Mouse (Mus musculus): ENCODE measurements at regions not wholly inside any gene's neighbourhood (a gene's known extent, or its start where the extent isn't known, plus 50 kb on each side); places are given as distances from the start of the nearest gene placed in this dataset.
A peak's percentile ranks its signal among the peaks of the same experiment; 100 is the strongest.

DNA sequence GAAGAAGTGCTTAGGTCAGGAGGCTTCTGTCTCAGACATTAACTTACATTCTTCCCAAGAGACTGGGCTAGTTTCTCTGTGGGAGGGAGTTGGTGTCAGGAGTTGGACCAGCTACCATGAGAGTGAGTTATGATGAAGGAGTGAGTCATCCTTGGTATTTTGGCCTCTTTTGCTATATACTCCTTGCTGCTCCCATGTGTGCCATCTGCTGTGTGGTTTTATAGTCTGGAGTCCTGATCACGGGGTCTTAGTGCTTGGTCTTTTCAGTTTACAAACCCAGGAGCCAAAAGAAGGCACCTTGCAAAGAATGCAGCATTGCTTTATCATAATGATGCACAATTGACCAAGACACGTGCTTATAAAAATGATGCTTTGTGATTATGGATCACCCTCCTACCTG, 56.6 kb downstream of the Zfp503 start:
- no peak for ATAC-seq (ENCODE audit: low FRiP score, low read depth)

DNA sequence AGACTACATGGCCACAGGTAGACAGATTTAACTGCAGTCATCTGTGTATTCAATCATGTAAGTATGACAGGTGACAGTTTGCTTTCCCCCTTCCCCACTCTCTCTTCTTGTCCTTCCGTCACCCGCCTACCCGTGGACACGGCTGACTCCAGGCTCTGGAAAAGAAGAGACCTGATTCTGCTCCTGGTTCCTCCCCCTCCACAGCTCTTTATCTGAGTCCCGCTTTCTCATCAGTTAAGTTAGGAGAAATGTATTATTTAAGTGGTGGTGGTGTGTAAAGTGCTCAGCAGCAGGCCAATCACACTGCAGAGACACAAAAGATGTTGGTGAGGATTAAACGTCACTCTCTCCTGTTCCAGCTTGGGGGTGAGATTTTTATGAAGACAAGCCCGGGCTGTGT, 57.5 kb downstream of the Zfp503 start:
- Histone ChIP-seq H3K27me3 (no peaks in the 10 kb centered on the region), H3K4me2 (replicated peaks) (no peak overlapping the region), H3K9ac (replicated peaks) (no peak overlapping the region), H3K4me3 (no peak overlapping the region), H3K9me3 (no peaks in the 10 kb centered on the region), H3K36me3 (no peaks in the 10 kb centered on the region), H3K27ac (replicated peaks) (no peak overlapping the region), H3K4me1 (no peaks in the 10 kb centered on the region)
- WGBS: 62% methylated on average over 7 of the region's 7 CpGs
- no peak for ATAC-seq (ENCODE audit: low FRiP score, low read depth)

More for the DNA sequence above, 56.6 kb downstream of the Zfp503 start:
- no peaks in the 10 kb centered on the region for H3K27me3 ChIP-seq
- H3K36me3 ChIP-seq: no peaks in the 10 kb centered on the region
- no peaks in the 10 kb centered on the region for H3K9me3 ChIP-seq
- 91% methylated on average over 2 of the region's 2 CpGs for WGBS
- H3K4me2 ChIP-seq (replicated peaks): no peak overlapping the region
- no peak overlapping the region for H3K4me3 ChIP-seq
- H3K27ac ChIP-seq (replicated peaks): no peak overlapping the region
- H3K4me1 ChIP-seq: no peaks in the 10 kb centered on the region
- no peak overlapping the region for H3K9ac ChIP-seq (replicated peaks)

- 89% methylated on average over 5 of the region's 5 CpGs for WGBS
- Histone ChIP-seq H3K9ac (replicated peaks) (no peak overlapping the region), H3K4me1 (no peaks in the 10 kb centered on the region), H3K9me3 (no peaks in the 10 kb centered on the region), H3K36me3 (no peaks in the 10 kb centered on the region), H3K27me3 (no peaks in the 10 kb centered on the region), H3K27ac (replicated peaks) (no peak overlapping the region), H3K4me3 (no peak overlapping the region), H3K4me2 (replicated peaks) (no peak overlapping the region)
- ATAC-seq (ENCODE audit: low FRiP score, low read depth): no peak
Measured at GRCm38 (mm10) chr14:21929048-21929447, 60.4 kb downstream of the Zfp503 start.

DNA sequence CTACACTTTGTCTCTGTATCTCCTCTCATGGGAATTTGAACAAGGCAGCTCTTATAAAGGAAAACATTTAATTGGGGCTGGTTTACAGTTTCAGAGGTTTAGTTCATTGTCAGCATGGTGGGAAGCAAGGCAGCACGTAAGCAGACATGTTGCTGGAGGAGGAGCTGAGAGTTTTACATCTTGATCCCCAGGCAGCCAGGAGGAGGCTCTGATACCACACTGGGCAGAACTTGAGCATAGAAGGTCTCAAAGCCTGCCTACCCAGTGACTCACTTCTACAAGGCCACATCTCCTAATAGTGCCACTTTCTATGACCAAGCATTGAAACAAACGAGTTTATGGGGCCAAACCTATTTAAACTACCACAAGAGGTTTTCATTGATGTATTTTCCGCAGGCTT, 67.9 kb upstream of the Comtd1 start:
- no peak overlapping the region for H3K9ac ChIP-seq (replicated peaks)
- WGBS: 81% methylated on average over 3 of the region's 3 CpGs

GRCm38 (mm10) chr14:21904498-21905395, 56.0 kb upstream of the Comtd1 start:
- Histone ChIP-seq H3K36me3 (no peaks in the 10 kb centered on the region), H3K27me3 (no peaks in the 10 kb centered on the region), H3K4me1 (peaks cover 9% of the 10 kb centered on the region), H3K9ac (replicated peaks) (no peak overlapping the region), H3K27ac (replicated peaks) (no peak overlapping the region), H3K4me3 (no peak overlapping the region), H3K4me2 (replicated peaks) (no peak overlapping the region), H3K9me3 (no peaks in the 10 kb centered on the region)
- ATAC-seq (ENCODE audit: low FRiP score, low read depth): no peak
- WGBS: 79% methylated on average over 18 of the region's 18 CpGs

More for the DNA sequence above, 67.9 kb upstream of the Comtd1 start:
- Histone ChIP-seq H3K4me3 (no peak overlapping the region), H3K27ac (replicated peaks) (no peak overlapping the region), H3K36me3 (no peaks in the 10 kb centered on the region), H3K27me3 (no peaks in the 10 kb centered on the region), H3K4me1 (no peaks in the 10 kb centered on the region), H3K9me3 (no peaks in the 10 kb centered on the region), H3K4me2 (replicated peaks) (no peak overlapping the region)
- no peak for ATAC-seq (ENCODE audit: low FRiP score, low read depth)

- 42% methylated on average over 23 of the region's 23 CpGs for WGBS
- ATAC-seq (ENCODE audit: low FRiP score, low read depth): no peak
- H3K27ac ChIP-seq (replicated peaks): no peak overlapping the region
Measured at GRCm38 (mm10) chr14:21903562-21904497, 55.1 kb upstream of the Comtd1 start.

DNA sequence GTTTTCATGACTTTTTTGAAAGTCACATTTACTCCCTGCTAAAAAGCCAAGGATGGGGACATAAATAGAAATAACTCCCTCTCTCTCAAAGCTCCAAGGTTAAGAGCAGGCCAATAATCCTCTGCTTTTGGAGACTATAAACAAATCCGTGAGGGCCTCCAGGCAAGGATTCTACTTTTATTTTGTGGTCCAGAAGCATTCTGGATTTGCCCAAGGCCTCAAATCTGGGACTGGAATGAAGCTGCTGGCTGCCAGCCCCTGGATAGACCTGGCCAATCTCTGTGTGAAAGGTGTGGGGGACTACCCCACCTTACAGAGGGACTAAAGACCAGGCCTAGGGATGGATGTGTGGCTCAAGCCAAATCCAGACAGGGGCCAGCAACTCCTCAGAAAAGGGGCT, 54.1 kb upstream of the Comtd1 start:
- Histone ChIP-seq H3K9me3 (no peaks in the 10 kb centered on the region), H3K9ac (replicated peaks) (no peak overlapping the region), H3K36me3 (no peaks in the 10 kb centered on the region), H3K27ac (replicated peaks) (no peak overlapping the region), H3K4me1 (peaks cover 9% of the 10 kb centered on the region), H3K27me3 (no peaks in the 10 kb centered on the region), H3K4me3 (no peak overlapping the region), H3K4me2 (replicated peaks) (no peak overlapping the region)
- ATAC-seq (ENCODE audit: low FRiP score, low read depth): no peak
- 81% methylated on average over 1 of the region's 1 CpGs for WGBS

More at GRCm38 (mm10) chr14:21903562-21904497, 55.1 kb upstream of the Comtd1 start:
- Histone ChIP-seq H3K27me3 (no peaks in the 10 kb centered on the region), H3K4me3 (no peak overlapping the region), H3K4me1 (peaks cover 9% of the 10 kb centered on the region), H3K9ac (replicated peaks) (0 out of 2 replicates have a peak overlapping the region, but pooled peaks have one; percentile 11), H3K36me3 (no peaks in the 10 kb centered on the region), H3K4me2 (replicated peaks) (peak overlapping the region; percentile 30), H3K9me3 (no peaks in the 10 kb centered on the region)

- no peaks in the 10 kb centered on the region for H3K36me3 ChIP-seq
- no peak overlapping the region for H3K9ac ChIP-seq (replicated peaks)
- no peak overlapping the region for H3K4me2 ChIP-seq (replicated peaks)
- no peak for ATAC-seq (ENCODE audit: low FRiP score, low read depth)
- H3K27ac ChIP-seq (replicated peaks): no peak overlapping the region
- WGBS: 87% methylated on average over 3 of the region's 3 CpGs
- H3K9me3 ChIP-seq: no peaks in the 10 kb centered on the region
- no peaks in the 10 kb centered on the region for H3K27me3 ChIP-seq
- H3K4me1 ChIP-seq: peaks cover 9% of the 10 kb centered on the region
- H3K4me3 ChIP-seq: no peak overlapping the region
Measured at GRCm38 (mm10) chr14:21902456-21902855, 53.7 kb upstream of the Comtd1 start.

DNA sequence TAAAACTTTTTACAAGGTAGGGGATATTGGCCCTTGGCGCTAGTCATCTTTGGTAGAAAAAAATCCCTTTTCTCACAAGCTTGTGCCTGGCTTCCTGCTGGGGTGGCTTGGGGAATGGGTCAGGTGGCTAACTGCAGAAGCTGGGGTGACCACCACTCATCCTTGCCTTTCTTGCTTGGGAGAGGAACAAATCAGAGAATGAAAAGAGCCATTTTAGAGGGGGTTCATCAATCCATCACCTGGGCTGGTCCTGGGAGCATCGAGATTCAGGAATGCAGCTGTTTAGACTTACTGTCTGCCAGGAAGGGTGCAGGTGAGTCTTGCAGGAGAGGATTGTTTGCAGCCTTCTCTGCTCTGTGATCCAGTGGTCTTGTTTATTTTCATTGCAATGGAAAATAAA, 52.2 kb upstream of the Comtd1 start:
- Histone ChIP-seq H3K27me3 (no peaks in the 10 kb centered on the region), H3K4me3 (no peak overlapping the region), H3K27ac (replicated peaks) (no peak overlapping the region), H3K4me1 (peaks cover 9% of the 10 kb centered on the region), H3K9ac (replicated peaks) (no peak overlapping the region), H3K9me3 (no peaks in the 10 kb centered on the region), H3K36me3 (no peaks in the 10 kb centered on the region), H3K4me2 (replicated peaks) (no peak overlapping the region)
- WGBS: 68% methylated on average over 2 of the region's 2 CpGs
- no peak for ATAC-seq (ENCODE audit: low FRiP score, low read depth)

DNA sequence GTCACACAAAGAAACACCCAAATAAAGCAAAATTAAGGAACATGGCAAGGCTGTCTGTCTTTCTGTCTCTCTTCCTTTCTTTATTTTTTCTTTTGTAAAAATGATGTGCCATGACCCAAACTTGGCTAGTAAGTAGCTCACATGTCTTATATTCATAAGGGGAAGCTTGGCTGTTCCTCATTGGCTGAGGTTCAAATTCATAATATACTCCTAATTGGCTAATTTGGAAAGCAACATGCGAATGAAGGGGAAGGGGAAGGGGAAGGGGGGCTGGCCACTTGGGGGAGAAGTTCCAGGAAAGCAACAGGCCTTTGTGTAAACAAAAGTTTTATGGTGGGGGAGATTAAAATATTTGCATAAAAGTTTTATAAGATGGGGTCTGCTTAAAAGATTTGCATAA, 51.7 kb upstream of the Comtd1 start:
- no peaks in the 10 kb centered on the region for H3K9me3 ChIP-seq
- peaks cover 9% of the 10 kb centered on the region for H3K4me1 ChIP-seq
- no peak for ATAC-seq (ENCODE audit: low FRiP score, low read depth)
- H3K4me3 ChIP-seq: no peak overlapping the region
- H3K36me3 ChIP-seq: no peaks in the 10 kb centered on the region
- no peak overlapping the region for H3K27ac ChIP-seq (replicated peaks)
- H3K9ac ChIP-seq (replicated peaks): no peak overlapping the region
- WGBS: 39% methylated on average over 1 of the region's 1 CpGs
- H3K27me3 ChIP-seq: no peaks in the 10 kb centered on the region
- H3K4me2 ChIP-seq (replicated peaks): no peak overlapping the region
